Mouse (Mus musculus) adipocyte (in vitro differentiated cells): ENCODE data around the gene Yaf2.
"Not testable (repeated sequence)": the region's sequence is repeated elsewhere in the genome, so short reads cannot be mapped to it uniquely, and the experiment has no call there.

Experiments
- DNase-seq: peaks from one replicate; pipeline ENCODE4 v3.0.0-alpha.2; 2016; ENCODE audit warnings: low spot score

Yaf2 gene

GRCm38 (mm10) chr15:93251553-93252250 is 85.0 kb downstream of the Yaf2 start:
- no peak for DNase-seq

GRCm38 (mm10) chr15:93243202-93243601 is 93.5 kb downstream of the Yaf2 start:
- DNase-seq: no peak

- not testable (repeated sequence) for DNase-seq
These were observed 100.3 kb downstream of the Yaf2 start for GRCm38 (mm10) chr15:93236456-93236855.
